Mouse (Mus musculus) lung, postnatal 36 days (tissue): ENCODE measurements around the gene Olfr1242.

Experiments
- DNase-seq: peaks from one replicate; pipeline ENCODE4 v3.0.0; 2022; ENCODE audit warnings: mixed read lengths

The Olfr1242 gene

DNA sequence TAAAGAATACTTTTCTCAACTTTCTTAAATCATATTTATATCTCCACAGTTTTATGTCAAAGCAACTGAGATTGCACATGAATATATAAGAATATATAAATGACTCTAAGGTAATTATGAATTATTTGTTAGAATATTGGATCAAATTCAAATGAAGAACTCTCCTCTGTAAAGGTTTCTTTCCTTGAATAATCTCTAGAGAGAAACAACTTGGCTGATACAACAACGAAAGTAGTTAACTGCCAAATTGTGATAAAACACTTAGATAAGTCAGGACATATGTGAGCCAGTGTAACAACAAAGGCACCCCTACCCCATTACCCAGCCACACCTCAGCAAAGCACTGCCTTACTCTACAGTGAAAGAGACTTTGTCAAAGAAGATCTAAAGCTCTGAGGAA is at the start of gene Olfr1242:
Gene Olfr1242, minus strand, starts transcription at position 101 of the 400 bp plus-strand sequence.
- DNase-seq, result no peak

DNA sequence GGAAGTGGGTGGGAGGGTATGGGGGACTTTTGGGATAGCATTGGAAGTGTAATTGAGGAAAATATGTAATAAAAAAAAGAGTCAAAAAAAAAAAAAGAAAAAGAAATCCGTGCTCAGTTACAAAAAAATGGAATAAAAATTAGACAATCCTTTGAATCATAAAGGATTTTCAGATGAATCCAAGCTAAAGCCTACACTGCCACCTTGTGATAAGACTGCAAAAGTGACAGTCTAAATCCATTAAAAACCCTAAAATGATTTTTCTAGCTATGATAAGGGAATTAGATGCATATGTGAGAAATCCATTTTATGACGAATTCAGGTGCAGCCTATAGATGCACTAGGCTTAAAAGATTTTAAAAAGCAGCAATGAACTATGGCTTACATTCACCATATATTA is 46.4 kb upstream of the Olfr1242 start:
- no peak for DNase-seq

DNA sequence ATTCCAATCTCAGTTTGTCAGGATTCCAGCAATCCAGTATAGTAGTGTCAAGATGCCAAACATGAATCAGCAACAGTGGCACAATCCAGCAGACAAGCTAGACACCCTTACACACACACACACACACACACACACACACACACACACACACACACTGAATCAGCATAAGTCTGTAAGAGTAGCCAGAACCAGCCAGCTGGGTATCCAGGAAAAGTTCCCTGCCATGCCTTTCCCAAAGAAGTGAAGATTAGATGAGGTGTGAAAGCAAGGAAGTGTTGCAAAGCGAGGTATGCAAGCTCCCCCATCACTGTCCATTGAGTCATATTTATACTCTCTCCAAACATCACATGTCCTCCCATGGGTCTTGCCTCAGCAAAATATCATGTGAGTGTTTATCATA is 41.8 kb upstream of the Olfr1242 start:
- DNase-seq, result no peak

- no peak for DNase-seq
Measured at GRCm38 (mm10) chr2:89531387-89531786, 33.3 kb upstream of the Olfr1242 start, which contains the start of gene Olfr1243. Olfr1243 (minus strand) TSS chr2:89531487.

DNA sequence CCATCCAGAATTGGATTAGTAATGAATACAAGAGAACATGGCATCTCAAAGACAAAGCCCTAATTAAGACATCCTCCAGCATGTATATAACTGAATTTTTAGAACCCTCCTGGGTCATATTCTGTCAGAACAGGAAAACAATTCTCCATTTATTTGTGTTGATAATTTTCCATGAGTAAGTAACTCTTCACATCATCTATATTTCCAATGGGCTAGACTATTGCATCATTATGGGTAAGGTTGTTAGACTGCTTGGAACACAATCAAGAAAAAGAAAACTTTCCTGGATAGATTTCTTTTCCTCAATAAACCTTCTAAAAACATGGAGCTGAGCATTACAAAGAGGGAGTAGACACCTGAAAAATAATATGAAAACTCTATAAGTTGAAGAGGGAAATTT is 11.1 kb downstream of the Olfr1242 start, which contains the start of gene Olfr1241:
Gene Olfr1241, minus strand, starts transcription at position 101 of the 400 bp plus-strand sequence.
- DNase-seq, result no peak

DNA sequence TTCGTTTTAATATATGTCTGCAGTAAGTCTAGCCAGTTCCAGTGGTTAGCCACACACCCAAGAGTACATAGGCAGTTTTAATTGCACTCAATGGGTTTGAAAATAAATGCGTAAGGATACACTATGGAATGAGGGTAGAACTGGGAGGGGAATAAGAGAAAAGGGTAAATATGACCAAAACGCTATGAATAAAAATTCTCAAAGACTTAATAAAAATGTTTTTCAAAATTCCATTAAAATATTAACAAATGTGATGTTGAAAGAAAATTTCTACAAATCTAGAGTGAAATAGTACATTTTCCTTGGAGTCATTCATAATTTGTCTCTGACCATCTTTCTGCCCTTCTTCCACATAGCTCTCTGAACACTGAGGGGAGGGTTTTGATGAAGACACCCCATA is 55.2 kb downstream of the Olfr1242 start, which contains the start of gene Olfr1240:
Gene Olfr1240, minus strand, starts transcription at position 101 of the 400 bp plus-strand sequence.
- DNase-seq, result no peak
